Mouse (Mus musculus) midbrain, embryonic 15.5 days (tissue): ENCODE measurements at regions not wholly inside any gene's neighbourhood (a gene's known extent, or its start where the extent isn't known, plus 50 kb on each side); places are given as distances from the start of the nearest gene placed in this dataset.
"Not testable (repeated sequence)": the region's sequence is repeated elsewhere in the genome, so short reads cannot be mapped to it uniquely, and the experiment has no call there.

ENCODE experiments used
- ATAC-seq: fragments of 200-750 bp; cut with Nextera tagmentation; replicated peaks from 2 replicates; pipeline ENCODE4 v1.8.0; 2017; ENCODE audit warnings: moderate TSS enrichment
- H3K27ac ChIP-seq: fragments of 300-500 bp; sonication (generic); 2 replicates; pipeline ENCODE4 v1.5.1; 2015; ENCODE audit warnings: mild to moderate bottlenecking, inconsistent platforms
- H3K27me3 ChIP-seq: fragments of 300-500 bp; sonication (generic); replicated peaks from 2 replicates; pipeline ENCODE4 v1.6.1; 2015; ENCODE audit warnings: inconsistent platforms
- H3K36me3 ChIP-seq: fragments of 300-500 bp; sonication (generic); replicated peaks from 2 replicates; pipeline ENCODE4 v1.6.1; 2015; ENCODE audit warnings: inconsistent platforms
- H3K4me1 ChIP-seq: fragments of 300-500 bp; sonication (generic); 2 replicates; pipeline ENCODE4 v1.6.1; 2015; ENCODE audit warnings: inconsistent platforms
- H3K4me2 ChIP-seq: fragments of 300-500 bp; sonication (generic); 2 replicates; pipeline ENCODE4 v1.6.1; 2015; ENCODE audit warnings: inconsistent platforms, mild to moderate bottlenecking, moderate library complexity
- H3K4me3 ChIP-seq: fragments of 300-500 bp; sonication (generic); 2 replicates; pipeline ENCODE4 v1.5.1; 2015; ENCODE audit warnings: mild to moderate bottlenecking, inconsistent platforms
- H3K9ac ChIP-seq: fragments of 300-500 bp; sonication (generic); 2 replicates; pipeline ENCODE4 v1.6.1; 2015; ENCODE audit warnings: mild to moderate bottlenecking, inconsistent platforms
- H3K9me3 ChIP-seq: fragments of 300-500 bp; sonication (generic); 2 replicates; pipeline ENCODE4 v1.6.1; 2016; ENCODE audit warnings: inconsistent platforms
- WGBS: fragments of 180-500 bp; shearing (Covaris S2); methylation state at CpG from one replicate; pipeline ENCODE4 v1.1.7; 2015; ENCODE audit warnings: mixed read lengths; 5-methylcytosine and 5-hydroxymethylcytosine counted together

DNA sequence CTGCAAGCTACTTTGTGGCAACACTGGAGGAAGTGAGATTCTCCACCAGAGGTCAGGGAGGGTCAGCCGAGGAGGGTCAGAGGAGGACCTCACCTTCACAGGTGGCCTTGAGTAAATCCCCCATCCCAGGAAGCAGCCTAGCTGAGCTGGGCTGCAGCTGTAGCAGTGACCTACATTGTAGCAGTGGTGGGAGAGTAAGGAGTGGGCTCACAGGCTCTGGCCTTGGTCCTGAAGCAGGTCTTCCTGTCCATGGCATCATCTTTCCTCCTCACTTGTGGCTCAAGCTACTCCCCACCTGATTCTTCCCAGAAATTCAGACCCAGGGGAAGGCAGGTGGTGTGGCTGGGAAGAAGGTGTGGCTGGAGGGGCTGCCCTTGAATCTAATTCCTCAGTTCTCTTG, 84.3 kb downstream of the 1810013L24Rik start:
- H3K27ac ChIP-seq, H3K4me2 ChIP-seq, H3K4me3 ChIP-seq, H3K27me3 ChIP-seq, H3K36me3 ChIP-seq, H3K9ac ChIP-seq, H3K4me1 ChIP-seq, ATAC-seq, H3K9me3 ChIP-seq: not testable (repeated sequence)
- 38% methylated on average over 1 of the region's 1 CpGs for WGBS

DNA sequence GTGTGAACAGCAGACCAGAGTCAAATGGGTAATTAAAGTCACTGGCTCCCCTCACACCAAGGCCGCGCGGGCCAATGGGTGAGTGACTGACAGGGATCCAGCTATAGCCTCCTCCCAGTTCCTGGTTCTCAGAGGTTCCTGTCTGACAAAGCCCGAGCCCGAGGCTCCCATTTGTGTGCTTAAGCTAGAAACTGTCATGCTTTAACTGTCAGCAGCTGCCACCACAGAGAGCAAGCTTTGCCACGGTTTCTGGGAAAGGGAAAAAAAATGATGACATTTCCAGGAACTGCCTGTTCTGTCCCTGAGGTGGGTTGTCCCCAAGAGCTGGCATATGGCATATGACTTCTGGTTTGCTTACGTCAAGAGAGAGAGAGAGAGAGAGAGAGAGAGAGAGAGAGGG, 86.2 kb downstream of the 1810013L24Rik start:
- Histone ChIP-seq H3K4me1 (0 out of 2 replicates have a peak, but pooled peaks cover 3% of the 10 kb centered on the region), H3K27me3 (no peaks in the 10 kb centered on the region), H3K4me2 (no peak overlapping the region), H3K27ac (peak overlapping the region; percentile 39; the same call in 1 of the 2 replicates), H3K36me3 (no peaks in the 10 kb centered on the region), H3K9ac (no peak overlapping the region), H3K9me3 (no peaks in the 10 kb centered on the region), H3K4me3 (no peak overlapping the region)
- WGBS, result 32% methylated on average over 7 of the region's 7 CpGs
- peak; percentile 17; the same call in 1 of the 2 replicates for ATAC-seq

DNA sequence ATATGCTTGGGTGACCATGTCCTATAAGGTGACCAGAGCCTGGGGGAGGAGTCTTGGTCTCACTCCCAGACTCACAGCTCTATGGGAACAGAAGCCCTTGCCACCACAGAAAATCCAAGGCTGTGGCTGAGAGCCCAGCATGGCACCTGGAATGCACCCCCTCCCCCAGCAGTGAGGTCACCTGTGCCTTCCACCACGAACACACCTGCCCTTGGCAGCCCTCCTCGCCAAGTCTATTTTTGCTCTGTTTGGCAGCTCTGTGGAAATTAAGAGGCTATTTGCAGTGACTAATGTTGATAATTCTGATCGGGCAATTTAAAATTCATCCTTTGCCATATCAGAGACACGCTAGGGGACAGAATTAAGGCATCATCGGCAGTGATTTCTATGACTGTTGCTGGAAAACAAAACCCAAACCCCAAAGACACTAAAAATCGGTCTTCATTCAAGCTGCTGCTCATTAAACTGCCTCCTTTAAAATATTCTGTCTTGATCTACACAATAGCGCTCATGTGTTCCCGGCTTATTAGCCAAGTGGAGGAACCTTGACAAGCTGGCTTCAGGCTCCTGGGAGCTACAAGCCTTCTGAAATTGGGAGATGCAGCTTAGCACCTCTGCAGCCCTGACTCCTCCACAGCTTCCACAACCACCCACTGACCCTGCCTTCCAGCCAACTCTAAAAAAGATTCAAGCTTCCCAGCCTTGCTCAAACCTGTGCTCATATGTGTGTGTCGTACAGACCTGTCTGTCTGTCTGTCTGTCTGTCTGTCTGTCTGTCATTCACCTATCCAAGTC, 89.0 kb downstream of the 1810013L24Rik start:
- no peak overlapping the region for H3K4me2 ChIP-seq
- H3K36me3 ChIP-seq, result no peaks in the 10 kb centered on the region
- H3K27me3 ChIP-seq, result no peaks in the 10 kb centered on the region
- H3K27ac ChIP-seq, result no peak overlapping the region
- H3K4me1 ChIP-seq, result 0 out of 2 replicates have a peak, but pooled peaks cover 3% of the 10 kb centered on the region
- no peak for ATAC-seq
- H3K9me3 ChIP-seq, result no peaks in the 10 kb centered on the region
- no peak overlapping the region for H3K9ac ChIP-seq
- no peak overlapping the region for H3K4me3 ChIP-seq
- 77% methylated on average over 9 of the region's 9 CpGs for WGBS

DNA sequence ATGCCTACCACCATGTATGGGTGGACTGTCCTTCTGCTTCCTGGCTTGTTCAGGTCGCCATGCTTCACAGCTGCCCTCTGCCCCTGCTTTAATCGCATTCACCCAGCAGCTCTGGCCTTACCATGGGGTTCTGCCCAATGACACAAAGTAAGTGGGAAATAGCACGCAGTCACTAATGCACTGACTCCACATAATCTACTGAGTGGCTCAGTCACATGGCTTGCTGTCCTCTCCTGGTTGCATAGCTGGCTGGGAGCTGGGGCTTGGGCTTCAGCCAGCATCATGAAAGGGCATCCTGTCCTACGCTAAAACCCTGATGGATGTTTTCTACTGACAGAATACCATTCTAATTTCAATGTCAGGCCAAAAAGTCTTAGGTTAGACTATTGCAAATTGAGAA, 94.8 kb downstream of the 1810013L24Rik start:
- no peaks in the 10 kb centered on the region for H3K27me3 ChIP-seq
- H3K27ac ChIP-seq, result no peak overlapping the region
- H3K4me1 ChIP-seq, result peaks cover 10% of the 10 kb centered on the region; the same call in 1 of the 2 replicates
- WGBS, result 89% methylated on average over 4 of the region's 4 CpGs
- no peak overlapping the region for H3K4me3 ChIP-seq
- H3K4me2 ChIP-seq, result no peak overlapping the region
- no peaks in the 10 kb centered on the region for H3K36me3 ChIP-seq
- no peak overlapping the region for H3K9ac ChIP-seq
- ATAC-seq, result no peak
- H3K9me3 ChIP-seq, result no peaks in the 10 kb centered on the region

DNA sequence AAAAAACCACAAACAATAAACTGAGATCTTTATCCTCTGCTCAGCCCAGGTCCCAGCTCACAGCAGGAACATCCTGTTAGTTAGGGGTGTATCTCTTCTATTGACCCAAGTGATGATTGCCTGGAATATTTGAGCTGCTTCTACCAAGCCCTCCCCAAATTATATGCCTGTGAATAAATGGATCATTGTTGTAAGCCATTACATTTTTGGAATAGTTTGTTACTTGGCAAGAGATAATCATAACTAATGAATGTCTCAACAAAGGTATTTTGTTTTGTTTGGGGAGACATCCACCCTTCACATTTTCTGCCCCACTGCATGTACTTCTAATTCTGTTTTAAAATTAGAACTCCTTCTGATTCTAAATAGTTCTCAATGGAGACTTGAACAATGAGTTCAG, 102.1 kb downstream of the 1810013L24Rik start:
- Histone ChIP-seq H3K27ac (no peak overlapping the region), H3K4me2 (no peak overlapping the region), H3K27me3 (no peaks in the 10 kb centered on the region), H3K9me3 (no peaks in the 10 kb centered on the region), H3K36me3 (no peaks in the 10 kb centered on the region), H3K4me3 (no peak overlapping the region), H3K9ac (no peak overlapping the region), H3K4me1 (peaks cover 10% of the 10 kb centered on the region; the same call in 1 of the 2 replicates)
- ATAC-seq, result no peak

DNA sequence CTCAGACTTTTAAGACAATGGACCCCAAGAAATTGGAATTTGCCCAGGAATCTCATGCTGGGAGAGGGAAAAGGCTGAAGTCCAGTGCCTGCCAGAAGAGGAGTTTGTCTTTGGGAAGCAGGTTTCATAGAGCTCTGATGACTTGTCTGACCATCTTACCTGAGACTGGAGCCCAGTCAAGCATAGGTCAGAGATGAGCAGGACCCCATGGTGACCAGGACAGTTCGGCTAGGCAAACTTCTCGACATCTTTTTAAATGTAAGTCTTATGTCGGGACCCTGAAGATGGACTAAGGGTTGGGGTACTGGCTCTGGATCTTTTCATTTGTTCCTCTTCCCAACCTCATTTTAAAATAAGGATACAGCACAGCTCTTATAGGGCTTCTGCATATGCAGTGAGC, 103.2 kb downstream of the 1810013L24Rik start:
- Histone ChIP-seq H3K27me3 (no peaks in the 10 kb centered on the region), H3K27ac (no peak overlapping the region), H3K9me3 (no peaks in the 10 kb centered on the region), H3K4me1 (peaks cover 7% of the 10 kb centered on the region; the same call in 1 of the 2 replicates), H3K4me3 (no peak overlapping the region), H3K4me2 (no peak overlapping the region), H3K9ac (no peak overlapping the region), H3K36me3 (no peaks in the 10 kb centered on the region)
- 91% methylated on average over 3 of the region's 3 CpGs for WGBS
- no peak for ATAC-seq

DNA sequence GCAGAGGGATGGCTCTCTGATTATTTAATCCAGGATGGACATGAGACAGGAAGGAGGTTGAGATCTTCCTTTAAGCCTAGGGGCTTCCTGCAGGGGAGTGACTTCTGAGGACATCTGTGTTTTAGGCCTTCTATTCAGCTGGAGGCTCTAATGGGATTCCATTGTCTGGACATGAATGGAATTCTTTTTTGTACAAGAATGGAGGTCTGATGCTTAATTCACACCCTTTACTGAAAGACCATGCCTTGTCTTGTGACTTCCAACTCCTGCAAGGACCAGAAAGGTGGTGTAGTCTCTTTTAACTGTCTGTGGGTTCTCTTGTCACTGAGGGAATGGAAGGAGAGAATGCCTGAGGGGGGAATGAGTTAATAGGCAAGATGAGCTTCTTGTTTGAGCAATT, 106.5 kb downstream of the 1810013L24Rik start:
- Histone ChIP-seq H3K9ac (no peak overlapping the region), H3K36me3 (no peaks in the 10 kb centered on the region)
- no peak for ATAC-seq

DNA sequence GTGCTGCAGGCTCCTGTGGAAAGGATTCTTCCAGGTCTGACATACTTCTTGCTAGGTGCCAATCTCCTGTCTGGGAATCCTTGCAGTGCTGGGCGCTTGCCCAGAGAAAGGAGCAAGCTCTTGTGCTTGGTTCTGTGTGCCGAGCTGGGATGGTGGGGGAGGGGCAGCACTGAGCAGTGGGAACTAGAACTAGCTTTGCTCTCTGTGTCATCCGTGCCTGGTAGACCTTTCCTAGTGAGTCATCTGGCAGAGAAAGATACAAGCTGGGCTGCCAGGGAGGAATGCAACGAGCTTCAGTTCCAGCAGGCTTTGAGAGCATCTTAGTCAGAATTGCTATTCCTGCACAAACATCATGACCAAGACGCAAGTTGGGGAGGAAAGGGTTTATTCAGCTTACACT, 108.6 kb downstream of the 1810013L24Rik start:
- no peak for ATAC-seq
- H3K9ac ChIP-seq, result no peak overlapping the region

More for the DNA sequence above, 106.5 kb downstream of the 1810013L24Rik start:
- Histone ChIP-seq H3K4me1 (no peaks in the 10 kb centered on the region), H3K4me2 (no peak overlapping the region), H3K27ac (no peak overlapping the region), H3K27me3 (no peaks in the 10 kb centered on the region), H3K9me3 (no peaks in the 10 kb centered on the region), H3K4me3 (no peak overlapping the region)

DNA sequence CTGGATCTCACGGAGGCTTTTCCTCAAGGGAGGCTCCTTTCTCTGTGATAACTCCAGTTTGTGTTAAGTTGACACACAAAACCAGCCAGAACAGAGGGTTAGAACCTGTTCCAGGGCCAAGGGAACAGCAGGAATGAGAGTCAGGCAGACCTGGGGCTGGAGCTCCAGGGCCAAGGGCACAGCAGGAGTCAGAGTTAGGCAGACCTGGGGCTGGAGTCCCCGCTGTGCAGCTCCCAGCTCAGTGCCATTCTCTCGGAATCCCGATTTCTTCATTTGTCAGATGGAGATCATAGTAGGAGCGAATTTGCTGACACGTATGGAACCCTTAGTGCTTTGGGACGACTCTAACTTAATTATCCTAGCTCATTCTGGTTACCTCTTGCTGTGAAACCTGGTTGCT, 109.2 kb downstream of the 1810013L24Rik start:
- no peak for ATAC-seq
- H3K4me2 ChIP-seq, result no peak overlapping the region
- no peaks in the 10 kb centered on the region for H3K36me3 ChIP-seq
- H3K4me1 ChIP-seq, result peaks cover 5% of the 10 kb centered on the region
- H3K27me3 ChIP-seq, result no peaks in the 10 kb centered on the region
- no peaks in the 10 kb centered on the region for H3K9me3 ChIP-seq
- 45% methylated on average over 7 of the region's 7 CpGs for WGBS
- H3K27ac ChIP-seq, result no peak overlapping the region
- no peak overlapping the region for H3K4me3 ChIP-seq
- H3K9ac ChIP-seq, result no peak overlapping the region

More for the DNA sequence above, 108.6 kb downstream of the 1810013L24Rik start:
- no peaks in the 10 kb centered on the region for H3K4me1 ChIP-seq
- H3K36me3 ChIP-seq, result no peaks in the 10 kb centered on the region
- no peak overlapping the region for H3K4me3 ChIP-seq
- 52% methylated on average over 5 of the region's 5 CpGs for WGBS
- H3K27ac ChIP-seq, result no peak overlapping the region
- no peak overlapping the region for H3K4me2 ChIP-seq
- H3K9me3 ChIP-seq, result no peaks in the 10 kb centered on the region
- no peaks in the 10 kb centered on the region for H3K27me3 ChIP-seq

DNA sequence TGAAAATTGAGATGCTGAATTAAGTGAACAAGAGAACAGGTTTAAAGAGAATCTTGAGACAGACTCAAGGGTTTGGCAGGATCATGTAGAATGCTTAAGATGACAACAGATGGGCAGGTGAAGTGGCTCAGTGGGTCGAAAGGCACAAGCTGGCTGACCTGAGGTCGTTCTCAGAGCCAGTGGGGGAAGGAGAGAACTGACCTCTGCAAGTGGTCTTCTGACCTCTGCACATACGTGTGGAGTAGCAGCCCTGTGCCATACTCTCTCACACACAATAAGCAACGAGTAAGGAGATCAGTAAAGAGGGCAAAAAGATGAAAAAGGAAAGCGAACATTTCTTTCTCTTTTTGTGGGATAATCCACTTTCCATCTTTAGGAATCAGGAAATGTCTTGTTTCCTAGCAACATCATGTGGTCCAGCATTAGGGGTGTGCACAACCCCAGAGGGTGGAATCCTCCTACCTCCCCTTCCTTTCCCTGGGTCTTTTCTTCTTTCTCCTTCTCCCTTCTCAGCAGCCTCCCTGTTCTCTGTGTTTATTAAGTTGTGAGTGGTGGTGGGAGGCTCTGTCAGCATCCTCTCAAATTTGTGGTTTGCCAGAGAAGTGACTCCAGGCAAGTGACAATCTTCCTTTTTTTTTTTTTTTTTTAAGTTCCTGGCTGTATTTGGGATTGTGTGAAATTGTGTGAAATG, 114.7 kb downstream of the 1810013L24Rik start:
- H3K9me3 ChIP-seq, result no peaks in the 10 kb centered on the region
- peaks cover 24% of the 10 kb centered on the region for H3K4me1 ChIP-seq
- H3K36me3 ChIP-seq, result no peaks in the 10 kb centered on the region
- no peaks in the 10 kb centered on the region for H3K27me3 ChIP-seq
- no peak overlapping the region for H3K4me2 ChIP-seq
- peak; percentile 87 for ATAC-seq
- no peak overlapping the region for H3K9ac ChIP-seq
- 12% methylated on average over 5 of the region's 5 CpGs for WGBS
- peak overlapping the region; percentile 22 for H3K27ac ChIP-seq
- H3K4me3 ChIP-seq, result no peak overlapping the region

DNA sequence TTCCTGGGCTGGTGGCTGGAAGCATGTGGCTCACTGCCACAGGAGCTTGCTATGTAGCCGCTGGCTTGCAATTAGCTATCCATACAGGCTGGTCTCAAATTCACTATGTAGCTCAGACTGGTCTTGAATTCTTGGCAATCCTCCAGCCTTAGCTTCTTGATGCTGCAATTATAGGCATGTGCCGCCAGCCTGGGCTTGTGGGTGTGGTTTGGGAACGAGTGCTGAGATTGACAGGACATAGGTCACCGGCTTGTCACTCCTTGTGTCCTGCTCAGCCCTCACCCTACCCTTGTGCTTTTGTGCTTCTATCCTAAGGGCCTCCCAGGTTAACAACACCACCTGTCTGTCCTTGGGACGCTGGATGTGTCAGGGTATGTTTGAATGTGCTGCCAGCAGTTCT, 117.9 kb downstream of the 1810013L24Rik start:
- H3K27me3 ChIP-seq, result no peaks in the 10 kb centered on the region
- peaks cover 24% of the 10 kb centered on the region for H3K4me1 ChIP-seq
- no peak overlapping the region for H3K4me2 ChIP-seq
- H3K4me3 ChIP-seq, result no peak overlapping the region
- no peaks in the 10 kb centered on the region for H3K36me3 ChIP-seq
- no peak overlapping the region for H3K27ac ChIP-seq
- H3K9ac ChIP-seq, result no peak overlapping the region
- ATAC-seq, result no peak
- no peaks in the 10 kb centered on the region for H3K9me3 ChIP-seq
- WGBS, result 45% methylated on average over 5 of the region's 5 CpGs

DNA sequence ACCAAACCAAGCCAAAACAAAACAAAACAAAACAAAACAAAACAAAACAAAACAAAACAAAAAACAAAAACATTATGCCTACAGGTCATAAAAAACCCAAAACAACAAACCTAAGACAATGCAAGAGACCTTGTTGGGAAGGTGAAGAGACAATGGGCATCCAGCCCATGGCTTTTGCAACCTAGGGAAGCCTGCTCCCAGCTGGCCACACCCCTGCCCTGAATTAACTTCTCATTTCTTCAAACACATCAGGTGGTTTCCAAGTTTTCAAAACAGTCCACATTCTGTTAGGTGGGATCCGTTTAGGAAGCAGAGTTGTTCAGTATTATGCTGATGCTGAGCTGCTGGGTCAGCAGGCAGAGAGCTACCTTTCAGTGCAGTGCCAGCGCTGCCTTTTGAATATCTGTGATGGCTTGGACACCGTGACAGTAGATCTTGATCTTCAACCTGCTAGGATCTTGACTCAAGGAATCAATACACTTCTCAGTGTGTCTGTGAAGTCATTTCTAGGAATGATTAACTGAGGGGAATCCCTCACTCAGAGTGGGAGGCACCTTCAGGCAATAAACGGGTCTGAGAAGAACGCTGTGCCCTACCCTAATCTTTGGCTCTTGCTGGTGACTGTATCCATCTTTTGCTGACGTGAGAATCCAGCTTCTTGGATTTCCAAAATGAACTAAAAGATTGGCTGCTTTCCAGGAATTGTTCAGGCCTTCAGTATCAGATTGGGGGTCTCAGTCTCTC, 121.4 kb downstream of the 1810013L24Rik start:
- Histone ChIP-seq H3K27ac (no peak overlapping the region), H3K4me2 (no peak overlapping the region), H3K4me1 (peaks cover 7% of the 10 kb centered on the region; the same call in 1 of the 2 replicates), H3K9ac (no peak overlapping the region), H3K4me3 (no peak overlapping the region), H3K36me3 (no peaks in the 10 kb centered on the region), H3K27me3 (no peaks in the 10 kb centered on the region), H3K9me3 (no peaks in the 10 kb centered on the region)
- no peak for ATAC-seq
- 83% methylated on average over 6 of the region's 6 CpGs for WGBS
